Mouse (Mus musculus): Measurements from ENCODE around the gene Drd2. TPM values are rescaled to one million over a fixed set of nuclear protein-coding genes. Genes with fewer than 3 reads are reported as not detected.

Drd2 gene
- polyA plus RNA-seq, 1 experiment from 2014 or later, result not detected

GRCm38 (mm10) chr9:49384855-49385254, 44.4 kb downstream of the Drd2 start:
- no peak overlapping the region for H3K4me2 ChIP-seq (ENCODE audit: low read depth, low read length)
- H3K27me3 ChIP-seq (replicated peaks; ENCODE audit: control insufficient read depth, insufficient read depth, low read length), result no peaks in the 10 kb centered on the region
- H3K27ac ChIP-seq (ENCODE audit: low read length), result no peak overlapping the region
- H3K36me3 ChIP-seq (ENCODE audit: control insufficient read depth, insufficient read depth, low read length), result no peaks in the 10 kb centered on the region
- H3K9me3 ChIP-seq (ENCODE audit: control insufficient read depth, low read length), result no peaks in the 10 kb centered on the region
- ATAC-seq, result no peak
- H3K9ac ChIP-seq (ENCODE audit: low read depth, low read length), result no peak overlapping the region
- no peak overlapping the region for H3K4me3 ChIP-seq (ENCODE audit: low read length)
- WGBS, result 88% methylated on average over 6 of the region's 6 CpGs
- no peaks in the 10 kb centered on the region for H3K4me1 ChIP-seq (ENCODE audit: control insufficient read depth, insufficient read depth, low read length)

- H3K4me2 ChIP-seq (ENCODE audit: low read depth, low read length), result no peak overlapping the region
- ATAC-seq, result no peak
- no peaks in the 10 kb centered on the region for H3K36me3 ChIP-seq (ENCODE audit: control insufficient read depth, insufficient read depth, low read length)
- no peaks in the 10 kb centered on the region for H3K9me3 ChIP-seq (ENCODE audit: control insufficient read depth, low read length)
- no peak overlapping the region for H3K4me3 ChIP-seq (ENCODE audit: low read length)
- WGBS, result 23% methylated on average over 7 of the region's 7 CpGs
- H3K27me3 ChIP-seq (replicated peaks; ENCODE audit: control insufficient read depth, insufficient read depth, low read length), result no peaks in the 10 kb centered on the region
- no peak overlapping the region for H3K9ac ChIP-seq (ENCODE audit: low read depth, low read length)
- no peaks in the 10 kb centered on the region for H3K4me1 ChIP-seq (ENCODE audit: control insufficient read depth, insufficient read depth, low read length)
- H3K27ac ChIP-seq (ENCODE audit: low read length), result no peak overlapping the region
Observed at GRCm38 (mm10) chr9:49385301-49385700, 44.9 kb downstream of the Drd2 start.

- Histone ChIP-seq H3K4me2 (ENCODE audit: low read depth, low read length) (no peak overlapping the region), H3K4me1 (ENCODE audit: control insufficient read depth, insufficient read depth, low read length) (no peaks in the 10 kb centered on the region), H3K27me3 (replicated peaks; ENCODE audit: control insufficient read depth, insufficient read depth, low read length) (no peaks in the 10 kb centered on the region), H3K9ac (ENCODE audit: low read depth, low read length) (no peak overlapping the region), H3K4me3 (ENCODE audit: low read length) (no peak overlapping the region), H3K36me3 (ENCODE audit: control insufficient read depth, insufficient read depth, low read length) (no peaks in the 10 kb centered on the region), H3K27ac (ENCODE audit: low read length) (no peak overlapping the region), H3K9me3 (ENCODE audit: control insufficient read depth, low read length) (no peaks in the 10 kb centered on the region)
- 38% methylated on average over 11 of the region's 11 CpGs for WGBS
- ATAC-seq, result no peak
Observed at GRCm38 (mm10) chr9:49386119-49386518, 45.7 kb downstream of the Drd2 start.

- Histone ChIP-seq H3K4me1 (ENCODE audit: control insufficient read depth, insufficient read depth, low read length) (no peaks in the 10 kb centered on the region), H3K36me3 (ENCODE audit: control insufficient read depth, insufficient read depth, low read length) (no peaks in the 10 kb centered on the region), H3K27ac (ENCODE audit: low read length) (no peak overlapping the region), H3K27me3 (replicated peaks; ENCODE audit: control insufficient read depth, insufficient read depth, low read length) (no peaks in the 10 kb centered on the region), H3K9ac (ENCODE audit: low read depth, low read length) (no peak overlapping the region), H3K4me2 (ENCODE audit: low read depth, low read length) (no peak overlapping the region), H3K9me3 (ENCODE audit: control insufficient read depth, low read length) (no peaks in the 10 kb centered on the region), H3K4me3 (ENCODE audit: low read length) (no peak overlapping the region)
- ATAC-seq, result no peak
- 50% methylated on average over 2 of the region's 2 CpGs for WGBS
Observed at GRCm38 (mm10) chr9:49392242-49392641, 51.8 kb downstream of the Drd2 start.

- H3K4me1 ChIP-seq (ENCODE audit: control insufficient read depth, insufficient read depth, low read length), result no peaks in the 10 kb centered on the region
- ATAC-seq, result no peak
- no peak overlapping the region for H3K9ac ChIP-seq (ENCODE audit: low read depth, low read length)
- no peak overlapping the region for H3K4me2 ChIP-seq (ENCODE audit: low read depth, low read length)
- H3K36me3 ChIP-seq (ENCODE audit: control insufficient read depth, insufficient read depth, low read length), result no peaks in the 10 kb centered on the region
- H3K27me3 ChIP-seq (replicated peaks; ENCODE audit: control insufficient read depth, insufficient read depth, low read length), result no peaks in the 10 kb centered on the region
- no peaks in the 10 kb centered on the region for H3K9me3 ChIP-seq (ENCODE audit: control insufficient read depth, low read length)
- no peak overlapping the region for H3K27ac ChIP-seq (ENCODE audit: low read length)
- H3K4me3 ChIP-seq (ENCODE audit: low read length), result no peak overlapping the region
Observed at GRCm38 (mm10) chr9:49396006-49396405, 55.6 kb downstream of the Drd2 start.

- no peaks in the 10 kb centered on the region for H3K9me3 ChIP-seq (ENCODE audit: control insufficient read depth, low read length)
- no peak overlapping the region for H3K4me3 ChIP-seq (ENCODE audit: low read length)
- no peak for ATAC-seq
- 65% methylated on average over 2 of the region's 2 CpGs for WGBS
- H3K27ac ChIP-seq (ENCODE audit: low read length), result no peak overlapping the region
- no peak overlapping the region for H3K4me2 ChIP-seq (ENCODE audit: low read depth, low read length)
- H3K36me3 ChIP-seq (ENCODE audit: control insufficient read depth, insufficient read depth, low read length), result no peaks in the 10 kb centered on the region
- H3K27me3 ChIP-seq (replicated peaks; ENCODE audit: control insufficient read depth, insufficient read depth, low read length), result no peaks in the 10 kb centered on the region
- H3K4me1 ChIP-seq (ENCODE audit: control insufficient read depth, insufficient read depth, low read length), result no peaks in the 10 kb centered on the region
- no peak overlapping the region for H3K9ac ChIP-seq (ENCODE audit: low read depth, low read length)
Observed at GRCm38 (mm10) chr9:49403711-49404110, 63.3 kb downstream of the Drd2 start.

GRCm38 (mm10) chr9:49407028-49407427, 66.6 kb downstream of the Drd2 start:
- H3K27ac ChIP-seq (ENCODE audit: low read length), result no peak overlapping the region
- H3K4me2 ChIP-seq (ENCODE audit: low read depth, low read length), result no peak overlapping the region
- H3K9ac ChIP-seq (ENCODE audit: low read depth, low read length), result no peak overlapping the region
- no peak for ATAC-seq
- no peak overlapping the region for H3K4me3 ChIP-seq (ENCODE audit: low read length)
- 85% methylated on average over 5 of the region's 5 CpGs for WGBS
- no peaks in the 10 kb centered on the region for H3K4me1 ChIP-seq (ENCODE audit: control insufficient read depth, insufficient read depth, low read length)
- H3K9me3 ChIP-seq (ENCODE audit: control insufficient read depth, low read length), result no peaks in the 10 kb centered on the region
- no peaks in the 10 kb centered on the region for H3K36me3 ChIP-seq (ENCODE audit: control insufficient read depth, insufficient read depth, low read length)
- H3K27me3 ChIP-seq (replicated peaks; ENCODE audit: control insufficient read depth, insufficient read depth, low read length), result no peaks in the 10 kb centered on the region

- Histone ChIP-seq H3K27me3 (replicated peaks; ENCODE audit: control insufficient read depth, insufficient read depth, low read length) (no peaks in the 10 kb centered on the region), H3K27ac (ENCODE audit: low read length) (no peak overlapping the region), H3K4me1 (ENCODE audit: control insufficient read depth, insufficient read depth, low read length) (no peaks in the 10 kb centered on the region), H3K4me3 (ENCODE audit: low read length) (no peak overlapping the region), H3K36me3 (ENCODE audit: control insufficient read depth, insufficient read depth, low read length) (no peaks in the 10 kb centered on the region), H3K9me3 (ENCODE audit: control insufficient read depth, low read length) (no peaks in the 10 kb centered on the region), H3K4me2 (ENCODE audit: low read depth, low read length) (no peak overlapping the region), H3K9ac (ENCODE audit: low read depth, low read length) (no peak overlapping the region)
- WGBS, result 75% methylated on average over 5 of the region's 5 CpGs
- no peak for ATAC-seq
Observed at GRCm38 (mm10) chr9:49410621-49411020, 70.2 kb downstream of the Drd2 start.

- Histone ChIP-seq H3K4me3 (ENCODE audit: low read length) (no peak overlapping the region), H3K27ac (ENCODE audit: low read length) (no peak overlapping the region), H3K4me1 (ENCODE audit: control insufficient read depth, insufficient read depth, low read length) (no peaks in the 10 kb centered on the region), H3K27me3 (replicated peaks; ENCODE audit: control insufficient read depth, insufficient read depth, low read length) (no peaks in the 10 kb centered on the region), H3K36me3 (ENCODE audit: control insufficient read depth, insufficient read depth, low read length) (no peaks in the 10 kb centered on the region), H3K9ac (ENCODE audit: low read depth, low read length) (no peak overlapping the region), H3K9me3 (ENCODE audit: control insufficient read depth, low read length) (no peaks in the 10 kb centered on the region), H3K4me2 (ENCODE audit: low read depth, low read length) (no peak overlapping the region)
- no peak for ATAC-seq
- 90% methylated on average over 5 of the region's 5 CpGs for WGBS
Observed at GRCm38 (mm10) chr9:49423866-49424265, 83.4 kb downstream of the Drd2 start.

GRCm38 (mm10) chr9:49425585-49425984, 85.2 kb downstream of the Drd2 start:
- H3K4me3 ChIP-seq (ENCODE audit: low read length), result no peak overlapping the region

More at GRCm38 (mm10) chr9:49425585-49425984, 85.2 kb downstream of the Drd2 start:
- Histone ChIP-seq H3K4me1 (ENCODE audit: control insufficient read depth, insufficient read depth, low read length) (no peaks in the 10 kb centered on the region), H3K36me3 (ENCODE audit: control insufficient read depth, insufficient read depth, low read length) (no peaks in the 10 kb centered on the region), H3K9ac (ENCODE audit: low read depth, low read length) (no peak overlapping the region), H3K4me2 (ENCODE audit: low read depth, low read length) (no peak overlapping the region), H3K9me3 (ENCODE audit: control insufficient read depth, low read length) (no peaks in the 10 kb centered on the region), H3K27me3 (replicated peaks; ENCODE audit: control insufficient read depth, insufficient read depth, low read length) (no peaks in the 10 kb centered on the region), H3K27ac (ENCODE audit: low read length) (no peak overlapping the region)
- no peak for ATAC-seq
- 25% methylated on average over 1 of the region's 1 CpGs for WGBS

Measured in intestine, embryonic 16.5 days (tissue).